Mouse (Mus musculus) mesoderm, embryonic 11.5 days (tissue): ENCODE measurements at regions not wholly inside any gene's neighbourhood (a gene's known extent, or its start where the extent isn't known, plus 50 kb on each side); places are given as distances from the start of the nearest gene placed in this dataset.
A peak's percentile ranks its signal among the peaks of the same experiment; 100 is the strongest.
"Not testable (repeated sequence)": the region's sequence is repeated elsewhere in the genome, so short reads cannot be mapped to it uniquely, and the experiment has no call there.

Source experiments
- DNase-seq: peaks from one replicate; pipeline ENCODE4 v3.0.0-alpha.2; 2012; ENCODE audit warnings: low read depth, low spot score

DNA sequence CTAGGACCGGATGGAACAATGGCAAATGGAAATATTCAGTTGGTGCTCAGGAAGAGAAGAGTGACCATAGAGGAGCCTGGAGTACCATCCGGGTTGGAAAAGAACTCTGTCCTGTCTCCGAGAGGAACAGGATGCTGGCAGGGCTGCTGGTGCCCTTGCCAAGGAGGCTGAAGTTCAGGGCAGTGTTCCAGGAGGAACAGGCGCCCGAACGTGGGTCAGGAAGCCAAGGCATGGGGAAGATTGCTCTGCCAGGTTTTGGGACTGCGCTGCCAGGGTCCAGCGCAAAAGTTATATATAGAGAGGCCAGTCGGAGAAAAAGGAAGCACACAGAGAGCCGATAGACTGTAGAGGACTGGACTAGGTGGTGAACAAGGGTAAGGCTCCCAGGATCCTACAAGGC is 92.3 kb upstream of the Mdm1 start:
- DNase-seq = no peak

DNA sequence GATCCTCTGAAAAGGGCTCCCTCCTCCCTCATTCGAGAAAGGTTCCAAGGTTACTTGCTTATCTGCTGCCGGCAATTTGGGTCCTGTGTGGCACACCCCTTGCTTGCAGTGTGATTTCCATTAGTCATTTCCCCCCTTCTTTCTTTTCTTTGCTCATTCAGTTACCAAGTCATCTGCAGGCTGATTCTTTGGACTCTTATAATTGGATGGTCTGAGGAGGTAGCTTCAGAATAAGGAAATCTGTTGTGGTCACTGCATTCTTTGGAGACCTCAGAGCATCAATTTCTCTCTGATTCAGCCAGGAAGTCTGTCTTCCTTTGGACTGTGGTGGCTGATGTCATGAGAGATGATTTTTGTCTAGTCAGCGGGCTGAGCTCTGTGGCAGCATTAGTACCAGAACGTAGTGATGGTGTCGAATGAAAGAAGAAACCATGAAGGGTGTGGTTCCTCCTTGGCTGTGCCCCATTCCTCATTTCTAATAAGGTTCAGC is 91.4 kb upstream of the Mdm1 start:
- no peak for DNase-seq

GRCm38 (mm10) chr10:118052042-118052441 is 89.6 kb upstream of the Mdm1 start:
- DNase-seq = no peak

- DNase-seq = no peak
These were observed 89.1 kb upstream of the Mdm1 start for GRCm38 (mm10) chr10:118052477-118052876.

GRCm38 (mm10) chr10:118053037-118053436 is 88.6 kb upstream of the Mdm1 start:
- DNase-seq = no peak

DNA sequence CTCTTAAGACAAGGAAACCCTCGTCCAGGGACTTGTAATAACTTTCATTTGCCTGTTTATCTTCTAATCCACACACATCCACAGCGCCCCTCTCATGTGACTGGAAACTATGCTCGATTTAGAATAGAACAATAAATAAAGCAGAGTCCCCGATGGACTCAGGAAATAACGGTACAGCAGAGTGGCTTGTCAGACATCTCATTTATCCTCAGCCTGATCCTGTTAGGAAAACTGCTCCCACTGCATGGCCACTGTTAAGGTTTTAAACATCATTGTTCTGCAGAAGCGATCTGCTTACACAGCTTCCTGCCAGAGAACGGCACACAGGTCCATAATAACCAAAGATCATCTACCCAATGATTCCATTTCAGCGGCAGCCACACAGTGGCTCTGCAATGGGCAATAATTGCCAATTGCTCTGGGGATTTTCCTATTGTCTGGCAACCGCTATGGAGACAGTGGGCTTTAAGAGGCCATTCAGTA is 84.8 kb upstream of the Mdm1 start:
- DNase-seq = peak; percentile 22

DNA sequence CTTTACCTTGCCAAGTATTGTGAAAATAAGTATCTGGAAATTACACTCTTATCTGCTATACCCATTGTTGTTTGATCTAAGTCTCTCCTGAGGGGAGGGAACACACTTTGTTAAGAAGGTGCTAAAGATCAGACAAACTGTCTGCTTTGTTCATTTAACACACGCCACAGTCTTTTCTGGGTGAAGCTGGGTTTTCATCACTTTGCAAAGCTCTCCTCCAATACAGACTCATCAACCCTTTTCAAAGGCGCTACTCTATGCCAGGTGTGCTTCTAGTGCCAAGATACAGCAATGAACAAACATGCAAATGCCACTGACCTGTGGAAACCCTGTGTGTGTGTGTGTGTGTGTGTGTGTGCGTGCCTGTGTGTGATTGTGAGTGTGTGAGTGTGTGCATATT is 84.1 kb upstream of the Mdm1 start:
- DNase-seq = no peak

GRCm38 (mm10) chr10:118064816-118065216 is 76.8 kb upstream of the Mdm1 start:
- no peak for DNase-seq

- DNase-seq = not testable (repeated sequence)
These were observed 65.3 kb upstream of the Mdm1 start for GRCm38 (mm10) chr10:118076341-118076740.

GRCm38 (mm10) chr10:118081636-118082166 is 59.9 kb upstream of the Mdm1 start:
- no peak for DNase-seq

- no peak for DNase-seq
These were observed 58.4 kb upstream of the Mdm1 start for GRCm38 (mm10) chr10:118083035-118083720.

DNA sequence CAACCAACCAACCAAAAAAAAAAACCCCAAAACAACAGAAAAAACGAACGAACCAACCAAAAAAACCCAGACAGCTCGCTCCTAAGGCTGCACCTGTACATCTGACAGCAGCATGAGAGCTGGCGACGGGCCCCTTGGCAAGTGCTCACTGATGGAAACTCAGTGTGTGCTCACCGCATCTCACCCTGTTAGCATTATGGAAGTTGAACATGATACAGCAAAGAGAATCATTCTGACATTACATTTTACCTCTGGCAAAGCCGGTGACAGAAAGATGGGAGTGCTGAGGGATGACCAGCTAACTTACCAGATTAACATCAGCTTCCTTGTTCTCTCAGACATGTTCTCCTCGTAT is 57.9 kb upstream of the Mdm1 start:
- DNase-seq = no peak

GRCm38 (mm10) chr10:118085046-118085983 is 56.3 kb upstream of the Mdm1 start:
- DNase-seq = no peak

GRCm38 (mm10) chr10:118087570-118088340 is 53.9 kb upstream of the Mdm1 start:
- peak; percentile 27 for DNase-seq

DNA sequence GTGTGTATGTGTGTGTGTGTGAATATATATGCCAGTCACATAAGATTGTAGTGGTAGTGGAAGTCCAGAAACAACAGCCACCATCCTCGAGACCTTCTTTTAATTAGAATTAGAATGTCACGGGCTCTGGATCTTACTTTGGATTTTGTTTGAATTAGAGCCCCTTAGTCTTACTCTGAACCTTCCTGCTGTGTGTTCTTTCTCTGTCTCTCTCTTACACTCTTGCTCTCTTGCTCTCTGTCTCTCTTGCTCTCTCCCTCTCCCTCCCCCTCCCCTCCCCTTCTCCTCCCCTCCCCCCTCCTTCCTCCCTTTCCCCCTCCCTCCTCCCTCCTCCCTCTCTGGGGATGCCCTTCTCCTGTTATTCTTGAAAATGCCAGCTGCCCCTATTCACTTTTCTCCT is 53.1 kb upstream of the Mdm1 start:
- no peak for DNase-seq

- no peak for DNase-seq
These were observed 51.7 kb upstream of the Mdm1 start for GRCm38 (mm10) chr10:118089879-118090278.

DNA sequence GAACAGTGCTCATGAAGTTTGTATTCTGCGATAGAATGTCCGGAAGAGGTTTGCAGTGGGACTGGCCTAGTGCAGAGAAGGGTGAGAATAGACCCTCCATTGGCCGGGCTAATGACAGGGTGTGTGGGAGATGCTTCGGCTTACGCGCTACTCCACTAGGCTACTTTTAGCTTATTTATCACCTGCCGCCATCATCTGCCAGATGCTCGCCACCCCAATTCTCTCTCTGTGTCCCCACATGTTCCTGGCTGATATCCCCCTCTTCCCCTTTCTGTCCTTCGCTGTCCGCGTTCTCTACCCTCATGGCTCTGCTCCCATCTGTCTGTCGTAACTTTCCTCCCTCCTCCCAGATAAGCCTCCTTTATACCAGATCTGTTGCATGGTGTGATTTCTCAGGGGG is 50.1 kb upstream of the Mdm1 start:
- DNase-seq = no peak
